Mouse (Mus musculus) frontal cortex, postnatal 36 days (tissue): ENCODE data around the gene Rab9.
A peak's percentile ranks its signal among the peaks of the same experiment; 100 is the strongest.

Experiments used
- DNase-seq, 2 experiments: peaks; one replicate each; pipeline ENCODE4 v3.0.0; 2022; ENCODE audit warnings: low spot score in 2 of 2

Rab9 gene

GRCm38 (mm10) chrX:166453532-166453931 is 26.1 kb downstream of the Rab9 start:
- no peak for DNase-seq

DNA sequence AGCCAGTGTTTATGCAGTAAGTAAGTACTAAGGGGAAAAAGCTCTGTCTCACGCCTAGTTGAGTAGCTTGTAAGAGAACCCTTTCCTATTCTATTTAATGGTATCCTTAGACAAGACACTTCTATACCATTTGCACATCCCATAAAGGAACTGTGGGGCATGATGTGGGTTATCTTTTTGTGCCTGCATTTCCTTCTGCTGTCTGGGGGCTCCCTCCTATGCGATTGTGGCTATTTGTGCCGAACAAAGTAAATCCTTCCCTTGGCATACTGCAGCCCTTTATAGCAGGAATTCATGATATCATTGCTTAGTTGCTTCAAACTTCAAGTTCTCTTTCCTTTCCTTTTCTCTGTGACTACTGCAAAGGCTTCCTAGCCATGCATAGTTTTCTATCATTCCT is 35.1 kb downstream of the Rab9 start:
- DNase-seq: no peak

- DNase-seq: peak; percentile 77 to 90
These were observed 39.0 kb downstream of the Rab9 start, which contains the start of gene Ofd1 for GRCm38 (mm10) chrX:166440616-166441063. Ofd1 (minus strand) TSS chrX:166440704.

DNA sequence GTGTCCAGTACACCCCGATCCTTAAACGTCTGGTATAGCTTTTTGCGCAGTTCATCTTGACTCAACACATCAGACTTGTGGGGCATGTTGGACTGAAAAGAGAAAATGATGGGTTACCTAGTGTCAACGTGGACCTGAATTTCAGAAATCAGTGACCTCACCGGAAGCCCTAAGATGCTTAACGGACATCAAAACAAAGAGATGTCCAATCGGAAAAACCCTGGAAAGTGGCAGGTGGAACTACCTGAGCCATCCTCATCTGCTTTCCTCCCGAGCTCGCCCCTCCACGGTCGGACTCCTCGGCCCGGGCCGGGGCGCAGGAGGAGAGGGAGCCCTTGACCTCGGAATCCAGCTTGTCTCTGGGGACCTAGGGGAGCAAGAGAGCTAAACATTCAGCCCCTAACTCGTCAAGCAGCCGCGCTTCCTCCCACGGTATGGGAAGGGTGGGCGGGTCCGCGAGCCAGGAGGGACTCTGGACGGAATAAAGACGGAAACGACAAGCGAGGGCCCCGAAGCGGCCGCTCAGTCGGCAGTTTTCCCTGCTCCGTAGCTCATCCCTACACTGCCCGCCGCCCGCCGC is 39.5 kb downstream of the Rab9 start, which contains the start of gene Trappc2:
Gene Trappc2 (plus strand): TSS at position 539 of the 580 bp plus-strand sequence.
- DNase-seq: peak in 1 of 2 experiments; percentile 6

DNA sequence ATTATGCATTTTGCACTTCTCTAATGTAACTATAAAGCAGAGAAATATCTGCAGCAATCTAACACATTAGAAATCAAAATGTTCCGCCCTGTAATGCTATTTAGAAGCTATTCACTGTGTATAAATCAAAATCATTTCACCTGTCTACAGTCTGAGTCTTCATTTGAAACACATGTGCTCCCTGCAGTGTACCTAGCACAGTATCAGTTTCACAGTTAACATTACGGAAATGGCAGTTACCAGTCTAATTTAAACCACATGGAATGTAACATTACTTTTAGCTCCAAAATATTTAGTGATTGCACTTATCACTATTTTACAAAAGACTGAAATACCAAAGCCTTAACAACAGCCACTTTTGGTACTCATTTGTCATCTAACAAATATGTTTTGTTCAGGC is 44.9 kb downstream of the Rab9 start:
- no peak for DNase-seq

DNA sequence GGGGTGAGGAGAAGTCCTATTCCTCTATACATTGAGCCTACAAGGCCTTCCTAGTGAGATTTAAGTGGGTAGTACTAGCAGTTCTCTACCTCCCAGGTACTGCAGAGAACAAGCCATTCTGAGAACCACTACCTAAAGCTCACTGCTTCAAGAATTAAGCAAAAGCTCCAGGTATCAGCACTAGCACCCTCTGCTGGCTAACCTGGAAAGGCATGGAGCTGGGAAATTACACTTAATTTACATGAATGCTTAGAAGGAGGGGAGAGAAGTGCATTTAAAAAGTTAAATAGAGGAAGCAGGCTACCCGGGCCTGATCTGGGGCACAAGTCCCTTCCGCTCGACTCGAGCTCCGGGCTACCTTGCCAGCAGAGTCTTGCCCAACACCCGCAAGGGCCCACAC is 63.5 kb downstream of the Rab9 start:
- DNase-seq: peak in 1 of 2 experiments; percentile 31

DNA sequence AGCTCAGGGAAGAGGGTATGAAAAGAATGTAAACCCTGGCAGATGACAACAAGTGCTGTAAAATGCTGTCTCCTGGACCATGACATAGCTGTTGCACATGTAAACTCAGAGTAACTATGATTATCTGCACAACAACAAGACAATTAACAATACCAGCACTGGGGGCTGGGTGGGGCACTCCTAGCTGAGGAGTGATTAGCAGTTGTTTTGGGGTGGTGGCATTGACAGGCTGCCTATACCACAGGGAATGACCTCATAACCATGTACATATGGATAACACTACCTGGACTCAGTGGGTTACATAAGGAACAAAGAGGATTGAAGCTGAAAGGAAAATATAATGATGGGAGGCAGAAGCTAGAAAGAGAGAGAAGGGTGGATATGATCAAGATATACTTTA is 71.8 kb downstream of the Rab9 start:
- DNase-seq: no peak
